Mouse (Mus musculus): ENCODE results near the gene Mettl21e. TPM values are rescaled to one million over a fixed set of nuclear protein-coding genes. Genes with fewer than 3 reads are reported as not detected.
"Not testable (repeated sequence)": the region's sequence is repeated elsewhere in the genome, so short reads cannot be mapped to it uniquely, and the experiment has no call there.

Mettl21e gene
- not detected in 2 replicates for polyA plus RNA-seq (2015; fragmentation: Nextera tagmentation; extraction: Ambion mirVana)

GRCm38 (mm10) chr1:44218876-44219275, at the start of gene Mettl21e:
TSS of gene Mettl21e (minus strand) at chr1:44218961.
- no peak within 1 kb of the TSS for H3K4me2 ChIP-seq (replicated peaks)
- no peaks in the 10 kb centered on the region for H3K36me3 ChIP-seq
- no peak within 1 kb of the TSS for H3K4me3 ChIP-seq (replicated peaks)
- no peaks in the 10 kb centered on the region for H3K9me3 ChIP-seq
- no peak within 1 kb of the TSS for H3K9ac ChIP-seq
- 55% methylated on average over 1 of the region's 1 CpGs for WGBS
- H3K27ac ChIP-seq = no peak within 1 kb of the TSS
- no peak for ATAC-seq
- no peaks in the 10 kb centered on the region for H3K27me3 ChIP-seq (replicated peaks)
- H3K4me1 ChIP-seq (replicated peaks) = no peaks in the 10 kb centered on the region

- 34% methylated on average over 2 of the region's 2 CpGs for WGBS
- H3K4me2 ChIP-seq (replicated peaks); H3K27me3 ChIP-seq (replicated peaks); H3K4me1 ChIP-seq (replicated peaks); H3K9me3 ChIP-seq; H3K27ac ChIP-seq; H3K4me3 ChIP-seq (replicated peaks); H3K9ac ChIP-seq; H3K36me3 ChIP-seq: not testable (repeated sequence)
- peak; percentile 62 for ATAC-seq
These were observed 21.7 kb upstream of the Mettl21e start for GRCm38 (mm10) chr1:44240440-44240839.

- Histone ChIP-seq H3K4me2 (replicated peaks) (no peak overlapping the region), H3K4me3 (replicated peaks) (no peak overlapping the region), H3K27me3 (replicated peaks) (no peaks in the 10 kb centered on the region), H3K9me3 (no peaks in the 10 kb centered on the region), H3K27ac (no peak overlapping the region), H3K36me3 (no peaks in the 10 kb centered on the region), H3K9ac (no peak overlapping the region), H3K4me1 (replicated peaks) (no peaks in the 10 kb centered on the region)
- WGBS = 65% methylated on average over 3 of the region's 3 CpGs
- ATAC-seq = peak; percentile 63; the same call in 1 of the 2 replicates
These were observed 21.2 kb upstream of the Mettl21e start for GRCm38 (mm10) chr1:44239969-44240368.

GRCm38 (mm10) chr1:44237305-44237704, 18.5 kb upstream of the Mettl21e start:
- Histone ChIP-seq H3K4me3 (replicated peaks) (no peak overlapping the region), H3K4me1 (replicated peaks) (no peaks in the 10 kb centered on the region), H3K27me3 (replicated peaks) (no peaks in the 10 kb centered on the region), H3K4me2 (replicated peaks) (no peak overlapping the region), H3K9me3 (no peaks in the 10 kb centered on the region), H3K36me3 (no peaks in the 10 kb centered on the region), H3K9ac (no peak overlapping the region), H3K27ac (no peak overlapping the region)
- no peak for ATAC-seq
- 76% methylated on average over 2 of the region's 2 CpGs for WGBS

- Histone ChIP-seq H3K9me3 (no peaks in the 10 kb centered on the region), H3K36me3 (no peaks in the 10 kb centered on the region), H3K9ac (no peak overlapping the region), H3K4me1 (replicated peaks) (no peaks in the 10 kb centered on the region), H3K4me2 (replicated peaks) (no peak overlapping the region), H3K27me3 (replicated peaks) (no peaks in the 10 kb centered on the region), H3K27ac (no peak overlapping the region), H3K4me3 (replicated peaks) (no peak overlapping the region)
- no peak for ATAC-seq
- 79% methylated on average over 2 of the region's 2 CpGs for WGBS
These were observed 16.6 kb upstream of the Mettl21e start for GRCm38 (mm10) chr1:44235311-44235710.

- H3K27me3 ChIP-seq (replicated peaks); H3K27ac ChIP-seq; H3K4me3 ChIP-seq (replicated peaks); H3K9me3 ChIP-seq; H3K4me2 ChIP-seq (replicated peaks); H3K36me3 ChIP-seq; ATAC-seq; H3K9ac ChIP-seq; H3K4me1 ChIP-seq (replicated peaks): not testable (repeated sequence)
- 86% methylated on average over 2 of the region's 2 CpGs for WGBS
These were observed 15.8 kb upstream of the Mettl21e start for GRCm38 (mm10) chr1:44234531-44234930.

- 0 out of 2 replicates have a peak, but pooled peaks have one; percentile 70 for ATAC-seq
- H3K36me3 ChIP-seq = no peaks in the 10 kb centered on the region
- H3K4me2 ChIP-seq (replicated peaks) = no peak overlapping the region
- H3K4me1 ChIP-seq (replicated peaks) = no peaks in the 10 kb centered on the region
- no peak overlapping the region for H3K9ac ChIP-seq
- H3K27me3 ChIP-seq (replicated peaks) = no peaks in the 10 kb centered on the region
- 46% methylated on average over 2 of the region's 2 CpGs for WGBS
- no peak overlapping the region for H3K27ac ChIP-seq
- no peak overlapping the region for H3K4me3 ChIP-seq (replicated peaks)
- no peaks in the 10 kb centered on the region for H3K9me3 ChIP-seq
These were observed 10.3 kb upstream of the Mettl21e start for GRCm38 (mm10) chr1:44229044-44229443.

- H3K4me1 ChIP-seq (replicated peaks) = no peaks in the 10 kb centered on the region
- no peak overlapping the region for H3K9ac ChIP-seq
- no peaks in the 10 kb centered on the region for H3K27me3 ChIP-seq (replicated peaks)
- ATAC-seq = no peak
- no peak overlapping the region for H3K27ac ChIP-seq
- 67% methylated on average over 2 of the region's 2 CpGs for WGBS
- no peaks in the 10 kb centered on the region for H3K36me3 ChIP-seq
- no peak overlapping the region for H3K4me3 ChIP-seq (replicated peaks)
- H3K9me3 ChIP-seq = no peaks in the 10 kb centered on the region
- H3K4me2 ChIP-seq (replicated peaks) = no peak overlapping the region
These were observed 1.6 kb downstream of the Mettl21e start for GRCm38 (mm10) chr1:44217118-44217517.

- Histone ChIP-seq H3K4me3 (replicated peaks) (no peak overlapping the region), H3K9ac (no peak overlapping the region), H3K36me3 (no peaks in the 10 kb centered on the region), H3K27ac (no peak overlapping the region), H3K4me1 (replicated peaks) (no peaks in the 10 kb centered on the region), H3K27me3 (replicated peaks) (no peaks in the 10 kb centered on the region), H3K9me3 (no peaks in the 10 kb centered on the region), H3K4me2 (replicated peaks) (no peak overlapping the region)
- WGBS = 55% methylated on average over 2 of the region's 2 CpGs
- no peak for ATAC-seq
These were observed 2.2 kb downstream of the Mettl21e start for GRCm38 (mm10) chr1:44216352-44217116.

GRCm38 (mm10) chr1:44214443-44214842, 4.3 kb downstream of the Mettl21e start:
- H3K9me3 ChIP-seq = no peaks in the 10 kb centered on the region
- no peaks in the 10 kb centered on the region for H3K36me3 ChIP-seq
- no peaks in the 10 kb centered on the region for H3K27me3 ChIP-seq (replicated peaks)
- H3K4me1 ChIP-seq (replicated peaks) = no peaks in the 10 kb centered on the region
- no peak overlapping the region for H3K4me3 ChIP-seq (replicated peaks)
- H3K27ac ChIP-seq = no peak overlapping the region
- no peak for ATAC-seq
- H3K9ac ChIP-seq = no peak overlapping the region
- H3K4me2 ChIP-seq (replicated peaks) = no peak overlapping the region
- WGBS = 59% methylated on average over 2 of the region's 2 CpGs

GRCm38 (mm10) chr1:44202876-44203275, 15.9 kb downstream of the Mettl21e start:
- no peaks in the 10 kb centered on the region for H3K27me3 ChIP-seq (replicated peaks)
- H3K4me2 ChIP-seq (replicated peaks) = no peak overlapping the region
- H3K9ac ChIP-seq = no peak overlapping the region
- H3K27ac ChIP-seq = no peak overlapping the region
- no peaks in the 10 kb centered on the region for H3K36me3 ChIP-seq
- no peak overlapping the region for H3K4me3 ChIP-seq (replicated peaks)
- 89% methylated on average over 15 of the region's 15 CpGs for WGBS
- ATAC-seq = no peak
- H3K9me3 ChIP-seq = no peaks in the 10 kb centered on the region
- no peaks in the 10 kb centered on the region for H3K4me1 ChIP-seq (replicated peaks)

- Histone ChIP-seq H3K27ac (no peak overlapping the region), H3K9ac (peak overlapping the region; percentile 30; the same call in 1 of the 2 replicates), H3K4me2 (replicated peaks) (peak overlapping the region; percentile 91), H3K27me3 (replicated peaks) (no peaks in the 10 kb centered on the region), H3K4me1 (replicated peaks) (no peaks in the 10 kb centered on the region), H3K36me3 (no peaks in the 10 kb centered on the region), H3K9me3 (no peaks in the 10 kb centered on the region), H3K4me3 (replicated peaks) (peak overlapping the region; percentile 43)
- WGBS = 16% methylated on average over 47 of the region's 47 CpGs
- peak; percentile 82 for ATAC-seq
These were observed 20.2 kb downstream of the Mettl21e start for GRCm38 (mm10) chr1:44198273-44199171.

Data from intestine, embryonic 15.5 days (tissue).